Mouse (Mus musculus) embryonic fibroblast, embryonic 13.5 days (primary cell): ENCODE data around the gene Grin3b.
A peak's percentile ranks its signal among the peaks of the same experiment; 100 is the strongest.

Experiments used
- CTCF ChIP-seq: IDR thresholded peaks from 2 replicates; pipeline ENCODE4 v1.5.1; 2011; ENCODE audit warnings: mild to moderate bottlenecking, control low read depth, low read length, moderate library complexity, borderline replicate concordance; ENCODE audit not compliant: insufficient read depth
- POLR2A ChIP-seq: IDR thresholded peaks from 2 replicates; pipeline ENCODE4 v1.6.1; 2011; ENCODE audit warnings: low read depth, mild to moderate bottlenecking, control low read depth, low read length, moderate library complexity

DNA sequence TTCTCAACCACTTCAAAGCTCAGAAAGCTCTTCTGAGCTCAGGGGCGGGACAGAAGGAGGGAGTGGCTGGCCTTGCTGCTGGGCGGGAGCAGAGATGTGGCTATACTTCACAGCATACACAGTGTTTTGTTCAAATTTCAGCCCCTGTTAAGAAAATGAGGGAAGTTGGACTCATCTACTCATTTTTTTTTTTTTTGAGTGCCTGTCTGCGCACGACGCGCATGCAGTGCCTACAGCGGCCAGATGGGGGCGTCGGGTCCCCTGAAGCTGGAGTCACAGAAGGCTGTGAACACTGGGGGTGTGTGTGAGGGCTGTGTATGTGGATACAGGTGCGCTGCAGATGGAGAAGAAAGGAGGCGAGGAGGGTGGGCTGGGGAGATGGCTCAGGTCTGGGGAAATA is 16.4 kb downstream of the Grin3b start:
- TF ChIP-seq CTCF = peak; percentile 70
- TF ChIP-seq POLR2A = peak; percentile 25
